Mouse (Mus musculus): ENCODE data around the gene Wdtc1.

Wdtc1 gene

GRCm38 (mm10) chr4:133281513-133281912 is 71.8 kb downstream of the Wdtc1 start:
- DNase-seq: no peak

- DNase-seq: no peak
Observed at GRCm38 (mm10) chr4:133278482-133278881, 74.8 kb downstream of the Wdtc1 start.

GRCm38 (mm10) chr4:133278067-133278466 is 75.2 kb downstream of the Wdtc1 start:
- no peak for DNase-seq

GRCm38 (mm10) chr4:133277104-133278026 is 75.9 kb downstream of the Wdtc1 start, which contains the start of gene Tmem222:
Tmem222 (minus strand) TSS chr4:133277792.
- DNase-seq: peak; percentile 97

GRCm38 (mm10) chr4:133270929-133271328 is 82.4 kb downstream of the Wdtc1 start:
- DNase-seq: no peak

GRCm38 (mm10) chr4:133269596-133269995 is 83.7 kb downstream of the Wdtc1 start:
- DNase-seq: no peak

GRCm38 (mm10) chr4:133268931-133269330 is 84.3 kb downstream of the Wdtc1 start:
- DNase-seq: no peak

GRCm38 (mm10) chr4:133266248-133266880 is 86.9 kb downstream of the Wdtc1 start:
- DNase-seq: no peak

- no peak for DNase-seq
Observed at GRCm38 (mm10) chr4:133265759-133266158, 87.5 kb downstream of the Wdtc1 start.

GRCm38 (mm10) chr4:133265297-133265696 is 88.0 kb downstream of the Wdtc1 start:
- DNase-seq: no peak

- no peak for DNase-seq
Observed at GRCm38 (mm10) chr4:133264559-133264958, 88.7 kb downstream of the Wdtc1 start.

GRCm38 (mm10) chr4:133263756-133264155 is 89.5 kb downstream of the Wdtc1 start:
- no peak for DNase-seq

GRCm38 (mm10) chr4:133262882-133263281 is 90.4 kb downstream of the Wdtc1 start, which contains the start of gene Sytl1:
Sytl1 (minus strand) TSS chr4:133263113.
- no peak for DNase-seq

- DNase-seq: no peak
Observed at GRCm38 (mm10) chr4:133262375-133262765, 90.9 kb downstream of the Wdtc1 start.

- DNase-seq: no peak
Observed at GRCm38 (mm10) chr4:133261641-133262374, 91.5 kb downstream of the Wdtc1 start.

- no peak for DNase-seq
Observed at GRCm38 (mm10) chr4:133257798-133258408, 95.4 kb downstream of the Wdtc1 start.

- DNase-seq: no peak
Observed at GRCm38 (mm10) chr4:133257230-133257629, 96.1 kb downstream of the Wdtc1 start.

- DNase-seq: no peak
Observed at GRCm38 (mm10) chr4:133256820-133257219, 96.5 kb downstream of the Wdtc1 start.

- DNase-seq: no peak
Observed at GRCm38 (mm10) chr4:133255392-133255791, 97.9 kb downstream of the Wdtc1 start.

- no peak for DNase-seq
Observed at GRCm38 (mm10) chr4:133253412-133253811, 99.9 kb downstream of the Wdtc1 start.

- no peak for DNase-seq
Observed at GRCm38 (mm10) chr4:133252089-133252488, 101.2 kb downstream of the Wdtc1 start.

GRCm38 (mm10) chr4:133251214-133251613 is 102.1 kb downstream of the Wdtc1 start:
- peak; percentile 28 for DNase-seq

GRCm38 (mm10) chr4:133250609-133251008 is 102.7 kb downstream of the Wdtc1 start:
- peak; percentile 89 for DNase-seq

Data from cerebellum, adult 8-10 months (tissue).